Mouse (Mus musculus): ENCODE results near the gene Tex14.

GRCm38 (mm10) chr11:87527364-87527763 is 122.5 kb downstream of the Tex14 start:
- TF ChIP-seq POLR2AphosphoS5 (IDR thresholded peaks at IDR 0.05; ENCODE audit: borderline replicate concordance, low read depth, low read length) (no peak), HCFC1 (IDR thresholded peaks at IDR 0.05; ENCODE audit: low read depth, low read length) (no peak), CTCF (IDR thresholded peaks at IDR 0.05 in 2 of 3, conservative IDR thresholded peaks at IDR 0.05 in 1 of 3; ENCODE audit: control insufficient read depth in 1 of 3, insufficient read depth in 1 of 3, low read depth in 2 of 3, low read length in 3 of 3, poor library complexity in 1 of 3, severe bottlenecking in 1 of 3) (no peak)
